Mouse (Mus musculus): ENCODE measurements around the gene Rcc1.

DNA sequence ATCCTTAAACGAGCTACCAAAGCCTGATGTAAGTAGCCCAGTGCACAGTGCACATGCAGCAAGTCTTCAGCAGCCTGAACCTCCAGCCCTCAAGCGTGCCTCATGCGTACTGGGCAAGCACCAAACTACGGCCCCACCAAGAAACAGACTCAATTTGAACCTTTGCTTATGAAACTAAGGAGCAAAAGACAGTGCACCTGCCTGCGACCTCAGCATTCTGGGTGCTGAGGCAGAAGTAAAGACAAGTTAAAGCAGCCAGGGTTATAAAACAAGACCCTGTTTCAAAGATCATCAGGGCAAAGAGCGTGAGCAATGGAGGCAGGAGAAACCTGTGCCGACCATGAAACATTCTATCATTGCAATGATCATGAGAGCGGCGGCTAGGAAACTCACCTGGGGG lies 47.6 kb upstream of the Rcc1 start:
- TF ChIP-seq CTCF (conservative IDR thresholded peaks at IDR 0.05 in 1 of 2, IDR thresholded peaks at IDR 0.05 in 1 of 2; ENCODE audit: low read depth in 2 of 2, low read length in 2 of 2) (no peak), E2F4 (IDR thresholded peaks at IDR 0.05; ENCODE audit: insufficient replicate concordance, low read depth, low read length) (no peak), GABPA (IDR thresholded peaks at IDR 0.05; ENCODE audit: insufficient replicate concordance, low read depth, low read length) (no peak), CHD2 (IDR thresholded peaks at IDR 0.05; ENCODE audit: low read length) (no peak), POLR2A (IDR thresholded peaks at IDR 0.05; ENCODE audit: low read depth, low read length) (no peak), BHLHE40 (IDR thresholded peaks at IDR 0.05; ENCODE audit: low read depth, low read length) (no peak), PAX5 (IDR thresholded peaks at IDR 0.05; ENCODE audit: low read length) (no peak), EP300 (IDR thresholded peaks at IDR 0.05; ENCODE audit: low read length) (no peak), ZC3H11A (IDR thresholded peaks at IDR 0.05; ENCODE audit: low read depth, low read length) (no peak), ZNF384 (IDR thresholded peaks at IDR 0.05; ENCODE audit: low read depth, low read length) (no peak), MXI1 (IDR thresholded peaks at IDR 0.05; ENCODE audit: low read depth, low read length) (no peak), USF2 (conservative IDR thresholded peaks at IDR 0.05; ENCODE audit: low read depth, low read length) (no peak), MEF2A (IDR thresholded peaks at IDR 0.05; ENCODE audit: borderline replicate concordance, low read depth, low read length) (no peak), KAT2A (IDR thresholded peaks at IDR 0.05; ENCODE audit: insufficient replicate concordance, low read length) (no peak)

Data from CH12.LX (cell line).